Mouse (Mus musculus) hindbrain, embryonic 10.5 days (tissue): ENCODE results near the gene Eml1. TPM values are rescaled to one million over a fixed set of nuclear protein-coding genes. Genes with fewer than 3 reads are reported as not detected.
A peak's percentile ranks its signal among the peaks of the same experiment; 100 is the strongest.

ENCODE experiments used
- DNase-seq: peaks from one replicate; pipeline ENCODE4 v3.0.0-alpha.2; 2017; ENCODE audit warnings: low spot score
- H3K27ac ChIP-seq: fragments of 300-500 bp; sonication (generic); 2 replicates; pipeline ENCODE4 v1.5.1; 2016; ENCODE audit warnings: mild to moderate bottlenecking, moderate library complexity
- H3K27me3 ChIP-seq: fragments of 300-500 bp; sonication (generic); 2 replicates; pipeline ENCODE4 v1.6.1; 2016; ENCODE audit warnings: mild to moderate bottlenecking; ENCODE audit not compliant: poor library complexity, insufficient read depth, severe bottlenecking
- H3K36me3 ChIP-seq: fragments of 300-500 bp; sonication (generic); 2 replicates; pipeline ENCODE4 v1.6.1; 2016; ENCODE audit warnings: mild to moderate bottlenecking, moderate library complexity
- H3K4me1 ChIP-seq: fragments of 300-500 bp; sonication (generic); replicated peaks from 2 replicates; pipeline ENCODE4 v1.6.1; 2016; ENCODE audit warnings: mild to moderate bottlenecking
- H3K4me3 ChIP-seq: fragments of 300-500 bp; sonication (generic); 2 replicates; pipeline ENCODE4 v1.5.1; 2016; ENCODE audit warnings: mild to moderate bottlenecking, moderate library complexity
- H3K9me3 ChIP-seq: fragments of 300-500 bp; sonication (generic); 2 replicates; pipeline ENCODE4 v1.6.1; 2016; ENCODE audit warnings: mild to moderate bottlenecking, moderate library complexity
- WGBS: fragments of 180-500 bp; shearing (Covaris S2); methylation state at CpG from one replicate; pipeline ENCODE4 v1.1.7; 2016; 5-methylcytosine and 5-hydroxymethylcytosine counted together
- polyA plus RNA-seq: library from polyadenylated mRNA; unstranded; fragments of >200 nt; fragmentation: Nextera tagmentation; extraction: Ambion mirVana; gene quantifications from 2 replicates; pipeline ENCODE4 v1.2.1, GENCODE M21; 2016

Gene Eml1
- polyA plus RNA-seq: 104 and 125 TPM in 2 replicates

- no peak for DNase-seq
- no peaks in the 10 kb centered on the region for H3K36me3 ChIP-seq
- peaks cover 55% of the 10 kb centered on the region for H3K4me1 ChIP-seq
- H3K4me3 ChIP-seq: no peak within 1 kb of the TSS
- H3K9me3 ChIP-seq: no peaks in the 10 kb centered on the region
- H3K27ac ChIP-seq: peak within 1 kb of the TSS; percentile 58
- 82% methylated on average over 19 of the region's 19 CpGs for WGBS
- no peaks in the 10 kb centered on the region for H3K27me3 ChIP-seq
These were observed at the start of gene Eml1 for GRCm38 (mm10) chr12:108370596-108371428. Eml1 (plus strand) TSS chr12:108370957.

GRCm38 (mm10) chr12:108326401-108326800 lies 44.4 kb upstream of the Eml1 start:
- DNase-seq: no peak
- no peaks in the 10 kb centered on the region for H3K9me3 ChIP-seq
- H3K36me3 ChIP-seq: no peaks in the 10 kb centered on the region
- H3K27me3 ChIP-seq: peaks cover 73% of the 10 kb centered on the region
- peaks cover 49% of the 10 kb centered on the region for H3K4me1 ChIP-seq
- WGBS: 58% methylated on average over 5 of the region's 5 CpGs
- no peak overlapping the region for H3K4me3 ChIP-seq
- no peak overlapping the region for H3K27ac ChIP-seq

GRCm38 (mm10) chr12:108327889-108328491 lies 42.8 kb upstream of the Eml1 start:
- peak overlapping the region; percentile 85 for H3K27ac ChIP-seq
- no peaks in the 10 kb centered on the region for H3K9me3 ChIP-seq
- H3K4me3 ChIP-seq: peak overlapping the region; percentile 51
- peaks cover 73% of the 10 kb centered on the region for H3K27me3 ChIP-seq
- peaks cover 46% of the 10 kb centered on the region for H3K4me1 ChIP-seq
- WGBS: 2% methylated on average over 66 of the region's 66 CpGs
- peak; percentile 63 for DNase-seq
- H3K36me3 ChIP-seq: no peaks in the 10 kb centered on the region

DNA sequence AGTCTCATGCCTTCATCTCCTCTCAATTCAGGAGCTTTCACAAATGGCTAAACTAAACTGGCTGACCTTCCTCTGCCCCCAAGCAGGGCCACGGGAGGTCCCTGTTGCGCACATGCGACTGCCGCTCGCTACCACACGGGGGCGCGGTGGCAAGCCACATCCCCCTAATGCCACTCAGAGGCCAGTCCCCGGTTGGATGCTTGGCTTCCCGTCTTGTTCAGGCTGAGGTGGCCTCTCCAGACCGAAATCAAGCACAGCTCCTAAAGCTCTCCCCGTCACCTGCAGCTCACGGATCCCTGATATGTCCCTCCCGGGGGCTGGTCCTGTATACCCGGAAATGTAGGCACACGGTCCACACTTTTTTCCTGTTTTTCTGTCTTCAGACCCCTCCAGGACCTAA lies 37.7 kb upstream of the Eml1 start:
- peak overlapping the region; percentile 80 for H3K27ac ChIP-seq
- 1% methylated on average over 16 of the region's 16 CpGs for WGBS
- peak overlapping the region; percentile 77 for H3K4me3 ChIP-seq
- H3K36me3 ChIP-seq: no peaks in the 10 kb centered on the region
- peaks cover 54% of the 10 kb centered on the region for H3K4me1 ChIP-seq
- peaks cover 77% of the 10 kb centered on the region for H3K27me3 ChIP-seq
- H3K9me3 ChIP-seq: no peaks in the 10 kb centered on the region
- DNase-seq: peak; percentile 90

GRCm38 (mm10) chr12:108333481-108333882 lies 37.3 kb upstream of the Eml1 start:
- DNase-seq: no peak
- H3K27ac ChIP-seq: peak overlapping the region; percentile 80
- peaks cover 53% of the 10 kb centered on the region for H3K4me1 ChIP-seq
- peak overlapping the region; percentile 77 for H3K4me3 ChIP-seq
- 3% methylated on average over 22 of the region's 22 CpGs for WGBS
- peaks cover 76% of the 10 kb centered on the region for H3K27me3 ChIP-seq
- H3K36me3 ChIP-seq: no peaks in the 10 kb centered on the region
- H3K9me3 ChIP-seq: no peaks in the 10 kb centered on the region

GRCm38 (mm10) chr12:108333895-108334445 lies 36.8 kb upstream of the Eml1 start, which contains the start of gene Cyp46a1:
Cyp46a1 (plus strand) TSS chr12:108334381.
- Histone ChIP-seq H3K27me3 (peaks cover 72% of the 10 kb centered on the region), H3K4me3 (peak within 1 kb of the TSS; percentile 77), H3K27ac (peak within 1 kb of the TSS; percentile 80), H3K9me3 (no peaks in the 10 kb centered on the region), H3K4me1 (peaks cover 53% of the 10 kb centered on the region), H3K36me3 (no peaks in the 10 kb centered on the region)
- DNase-seq: peak; percentile 100
- WGBS: under 1% methylated on average over 56 of the region's 56 CpGs

DNA sequence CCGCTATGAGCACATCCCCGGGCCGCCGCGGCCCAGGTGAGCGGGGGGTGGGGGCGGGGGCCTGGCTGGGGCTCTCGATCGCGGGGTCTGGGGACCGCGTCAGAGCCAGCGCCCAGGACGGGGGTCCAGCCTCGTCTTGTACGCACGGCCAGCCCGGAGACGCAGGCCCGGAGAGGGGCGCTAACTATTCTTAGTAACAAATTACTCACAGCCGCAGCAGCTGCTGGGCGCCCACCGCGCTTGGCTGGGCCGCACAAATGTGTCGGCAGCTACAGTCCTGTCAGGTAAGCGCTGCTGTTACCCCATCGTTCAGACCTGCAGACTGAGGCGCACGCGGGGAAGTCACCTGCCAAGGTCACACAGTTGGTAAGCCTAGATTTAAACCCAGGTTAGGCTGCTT lies 36.2 kb upstream of the Eml1 start:
- Histone ChIP-seq H3K4me1 (peaks cover 56% of the 10 kb centered on the region), H3K27ac (peak overlapping the region; percentile 80), H3K9me3 (no peaks in the 10 kb centered on the region), H3K27me3 (peaks cover 70% of the 10 kb centered on the region), H3K36me3 (no peaks in the 10 kb centered on the region), H3K4me3 (peak overlapping the region; percentile 77)
- DNase-seq: no peak
- WGBS: 2% methylated on average over 32 of the region's 32 CpGs

GRCm38 (mm10) chr12:108338572-108339190 lies 32.1 kb upstream of the Eml1 start:
- H3K4me1 ChIP-seq: peaks cover 41% of the 10 kb centered on the region
- DNase-seq: peak; percentile 73
- H3K4me3 ChIP-seq: peak overlapping the region; percentile 7; the same call in 1 of the 2 replicates
- 26% methylated on average over 14 of the region's 14 CpGs for WGBS
- peak overlapping the region; percentile 62 for H3K27ac ChIP-seq
- H3K36me3 ChIP-seq: no peaks in the 10 kb centered on the region
- H3K27me3 ChIP-seq: peaks cover 53% of the 10 kb centered on the region
- no peaks in the 10 kb centered on the region for H3K9me3 ChIP-seq

DNA sequence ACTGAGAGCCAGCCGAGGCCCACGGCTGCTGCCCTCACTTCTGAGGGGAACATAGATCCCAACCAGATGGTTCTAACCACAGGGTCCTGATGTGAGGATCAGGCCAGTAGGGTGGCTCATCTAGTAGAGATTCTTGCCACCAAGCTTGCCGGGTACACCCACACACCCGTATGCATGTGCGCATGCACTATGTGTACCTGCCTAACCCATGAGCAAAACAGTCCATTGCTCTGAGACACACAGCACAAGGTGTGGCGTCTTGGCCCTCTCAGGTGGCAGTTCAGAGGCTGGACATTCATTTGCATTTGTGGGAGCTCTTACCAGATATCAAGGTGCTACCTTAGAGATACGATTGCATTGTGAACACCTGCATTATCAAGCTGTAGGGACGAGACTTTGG lies 22.6 kb upstream of the Eml1 start:
- Histone ChIP-seq H3K36me3 (0 out of 2 replicates have a peak, but pooled peaks cover 4% of the 10 kb centered on the region), H3K4me1 (peaks cover 22% of the 10 kb centered on the region), H3K9me3 (no peaks in the 10 kb centered on the region), H3K27ac (no peak overlapping the region), H3K27me3 (peaks cover 43% of the 10 kb centered on the region), H3K4me3 (no peak overlapping the region)
- no peak for DNase-seq
- WGBS: 84% methylated on average over 8 of the region's 8 CpGs

GRCm38 (mm10) chr12:108349026-108349425 lies 21.7 kb upstream of the Eml1 start:
- Histone ChIP-seq H3K27me3 (peaks cover 52% of the 10 kb centered on the region), H3K4me1 (peaks cover 18% of the 10 kb centered on the region), H3K36me3 (0 out of 2 replicates have a peak, but pooled peaks cover 4% of the 10 kb centered on the region), H3K4me3 (no peak overlapping the region), H3K27ac (no peak overlapping the region), H3K9me3 (no peaks in the 10 kb centered on the region)
- 76% methylated on average over 5 of the region's 5 CpGs for WGBS
- no peak for DNase-seq

DNA sequence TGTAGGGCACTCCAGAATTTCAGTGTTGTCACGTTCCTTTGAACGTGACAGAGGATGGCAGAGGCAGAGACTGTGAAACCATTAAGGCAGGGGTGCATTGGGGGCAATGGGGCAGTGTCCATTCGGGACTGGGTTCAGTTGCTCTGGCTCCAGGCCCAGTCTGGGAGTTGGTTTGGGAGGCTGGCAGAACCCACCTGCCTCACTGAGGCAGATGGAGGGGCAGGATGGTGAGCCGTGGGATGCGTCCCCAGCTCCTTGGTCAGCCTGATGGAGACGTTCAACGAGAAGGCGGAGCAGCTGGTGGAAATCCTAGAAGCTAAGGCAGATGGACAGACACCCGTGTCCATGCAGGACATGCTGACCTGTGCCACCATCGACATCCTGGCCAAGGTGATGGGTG lies 19.8 kb upstream of the Eml1 start:
- peaks cover 59% of the 10 kb centered on the region for H3K27me3 ChIP-seq
- H3K4me3 ChIP-seq: no peak overlapping the region
- peaks cover 5% of the 10 kb centered on the region for H3K9me3 ChIP-seq
- no peak for DNase-seq
- peaks cover 9% of the 10 kb centered on the region; the same call in 1 of the 2 replicates for H3K36me3 ChIP-seq
- H3K4me1 ChIP-seq: peaks cover 18% of the 10 kb centered on the region
- 86% methylated on average over 10 of the region's 10 CpGs for WGBS
- no peak overlapping the region for H3K27ac ChIP-seq

DNA sequence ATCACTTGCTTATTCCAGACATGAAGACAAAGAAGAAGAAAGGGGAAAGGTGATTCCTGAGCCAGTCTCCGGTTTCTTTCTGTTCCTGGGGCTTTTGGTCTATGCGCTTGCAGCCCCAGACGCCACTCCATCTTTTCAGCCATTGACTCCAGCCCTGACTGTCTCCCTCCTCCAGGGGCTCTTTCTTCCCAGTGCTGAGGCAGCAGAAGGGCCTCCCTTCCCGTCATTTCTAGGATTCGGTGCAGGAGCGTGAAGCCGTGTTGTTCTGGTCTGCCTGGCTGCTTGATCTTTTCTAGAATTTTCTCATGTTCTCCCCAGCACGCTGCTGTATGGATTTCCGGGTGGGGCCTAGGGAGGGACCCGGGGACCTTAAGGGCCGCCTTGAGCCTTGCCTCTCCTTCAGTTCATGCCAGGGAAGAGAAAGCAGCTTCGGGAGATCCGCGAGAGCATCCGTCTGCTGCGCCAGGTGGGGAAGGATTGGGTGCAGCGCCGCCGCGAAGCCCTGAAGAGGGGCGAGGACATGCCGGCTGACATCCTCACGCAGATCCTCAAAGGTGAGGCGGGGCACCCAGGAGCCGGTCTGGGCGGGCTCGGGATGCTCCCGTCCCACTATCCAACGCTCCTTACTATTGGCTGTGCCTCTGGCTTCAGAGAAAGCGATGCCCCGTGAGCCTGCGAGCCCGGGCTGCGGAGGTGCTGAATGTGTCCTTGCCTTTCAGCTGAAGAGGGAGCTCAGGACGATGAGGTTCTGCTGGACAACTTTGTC lies 18.2 kb upstream of the Eml1 start:
- Histone ChIP-seq H3K27ac (peak overlapping the region; percentile 35), H3K27me3 (peaks cover 59% of the 10 kb centered on the region), H3K4me3 (peak overlapping the region; percentile 44), H3K36me3 (peaks cover 9% of the 10 kb centered on the region; the same call in 1 of the 2 replicates), H3K9me3 (peaks cover 7% of the 10 kb centered on the region), H3K4me1 (peaks cover 18% of the 10 kb centered on the region)
- DNase-seq: peak; percentile 24
- 8% methylated on average over 35 of the region's 35 CpGs for WGBS
